Mouse (Mus musculus): ENCODE data around the gene Samd4. TPM values are rescaled to one million over a fixed set of nuclear protein-coding genes. Genes with fewer than 3 reads are reported as not detected.
A peak's percentile ranks its signal among the peaks of the same experiment; 100 is the strongest.

Samd4 gene
- polyA plus RNA-seq, 1 experiment from 2014 or later: 17.6 TPM

DNA sequence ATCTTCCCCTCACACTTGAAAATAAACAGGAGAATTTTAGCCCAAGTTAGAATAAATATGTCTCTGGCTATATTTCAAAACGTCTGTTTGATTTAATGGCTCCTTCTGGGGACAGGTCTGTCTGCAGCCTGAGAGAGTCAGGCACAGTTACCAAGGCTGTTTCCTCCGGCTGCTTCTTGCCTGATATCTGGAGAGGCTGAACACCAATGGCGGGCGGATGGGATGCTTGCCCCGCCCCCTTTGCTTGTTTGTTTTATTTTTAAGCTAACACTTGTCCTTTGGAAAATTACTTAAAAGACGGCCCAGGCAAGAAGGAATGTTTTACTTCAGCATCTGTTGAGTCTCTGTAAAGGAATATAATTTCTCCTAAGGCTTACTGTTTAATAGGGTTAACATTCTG is 50.1 kb downstream of the Samd4 start:
- ATAC-seq (replicated peaks; ENCODE audit: insufficient number of reproducible peaks, insufficient read depth, low FRiP score, low read depth): no peak
- Histone ChIP-seq H3K9me3 (replicated peaks) (no peaks in the 10 kb centered on the region), H3K27ac (peak overlapping the region; percentile 39; the same call in 1 of the 2 replicates), H3K9ac (no peak overlapping the region), H3K4me2 (no peak overlapping the region), H3K4me1 (replicated peaks) (peaks cover 35% of the 10 kb centered on the region), H3K27me3 (no peaks in the 10 kb centered on the region), H3K4me3 (no peak overlapping the region), H3K36me3 (no peaks in the 10 kb centered on the region)
- WGBS: 15% methylated on average over 6 of the region's 6 CpGs

DNA sequence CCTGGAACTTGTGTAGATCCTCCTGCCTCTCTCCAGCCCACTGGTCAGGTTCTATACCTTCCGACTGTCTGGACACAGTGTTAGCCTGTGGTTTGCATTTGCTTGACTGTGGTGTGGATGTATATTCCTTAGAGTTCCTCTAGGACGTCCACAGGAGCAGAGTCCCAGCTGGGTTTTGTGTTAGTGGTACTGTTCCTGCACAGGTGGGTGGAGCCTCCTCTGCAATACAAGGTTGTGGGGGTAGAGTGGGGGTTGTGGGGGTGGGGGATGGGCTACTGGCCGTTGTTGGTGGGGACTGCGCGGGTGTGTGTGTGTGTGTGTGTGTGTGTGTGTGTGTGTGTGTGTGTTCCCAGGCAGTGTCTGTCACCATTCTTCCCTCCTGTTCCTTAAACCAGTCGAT is 58.4 kb downstream of the Samd4 start:
- peaks cover 52% of the 10 kb centered on the region for H3K4me1 ChIP-seq (replicated peaks)
- no peaks in the 10 kb centered on the region for H3K27me3 ChIP-seq
- WGBS: 24% methylated on average over 6 of the region's 6 CpGs
- H3K4me3 ChIP-seq: no peak overlapping the region
- peak overlapping the region; percentile 41 for H3K4me2 ChIP-seq
- H3K9ac ChIP-seq: no peak overlapping the region
- ATAC-seq (replicated peaks; ENCODE audit: insufficient number of reproducible peaks, insufficient read depth, low FRiP score, low read depth): no peak
- H3K36me3 ChIP-seq: no peaks in the 10 kb centered on the region
- H3K27ac ChIP-seq: peak overlapping the region; percentile 89
- H3K9me3 ChIP-seq (replicated peaks): no peaks in the 10 kb centered on the region

DNA sequence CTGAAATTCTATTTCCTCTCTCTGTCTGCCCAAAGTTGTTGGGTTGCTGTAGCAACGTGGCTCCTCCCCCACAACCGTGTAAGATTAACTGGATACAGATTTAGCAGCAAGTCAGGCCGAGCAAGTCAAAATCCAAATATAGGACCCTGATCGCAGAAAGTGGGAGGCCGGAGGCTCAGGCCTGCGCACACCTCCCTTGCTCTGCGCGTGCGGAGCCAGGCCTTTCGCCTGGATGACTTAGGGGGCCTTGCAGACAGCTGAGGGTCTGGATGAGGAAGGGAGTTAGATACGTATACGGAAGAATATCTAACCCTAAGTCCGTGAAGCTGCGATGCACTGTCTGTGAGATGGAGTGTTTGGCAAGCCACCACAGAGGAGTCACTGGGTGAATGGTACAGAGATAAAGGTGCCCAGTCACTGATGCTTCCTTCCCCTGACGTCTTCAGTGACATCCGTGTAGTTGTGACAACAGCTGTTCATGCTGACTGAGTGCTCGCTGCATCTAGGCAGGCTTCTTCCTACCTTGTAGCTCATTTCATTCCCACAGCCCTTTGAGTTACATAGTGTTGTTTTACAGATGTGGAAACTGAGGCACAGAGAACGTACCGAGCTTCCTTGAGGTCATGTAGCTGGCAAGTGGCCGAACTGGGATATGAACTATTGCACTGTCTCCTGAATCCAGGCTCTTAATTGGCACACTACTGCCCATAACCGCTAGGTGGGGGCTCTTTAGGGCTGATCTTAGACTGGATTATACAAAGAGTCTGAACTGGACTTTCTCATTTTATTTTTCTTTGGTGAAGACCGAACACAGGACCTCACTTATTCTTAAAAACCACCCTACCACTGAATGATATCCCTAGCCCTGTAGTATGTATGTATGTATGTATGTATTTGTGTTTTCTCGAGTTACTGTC is 59.5 kb downstream of the Samd4 start:
- Histone ChIP-seq H3K36me3 (no peaks in the 10 kb centered on the region), H3K4me3 (peak overlapping the region; percentile 11; the same call in 1 of the 2 replicates), H3K4me1 (replicated peaks) (peaks cover 55% of the 10 kb centered on the region), H3K27ac (peak overlapping the region; percentile 89), H3K4me2 (peak overlapping the region; percentile 41), H3K27me3 (no peaks in the 10 kb centered on the region), H3K9ac (0 out of 2 replicates have a peak overlapping the region, but pooled peaks have one; percentile 15), H3K9me3 (replicated peaks) (no peaks in the 10 kb centered on the region)
- ATAC-seq (replicated peaks; ENCODE audit: insufficient number of reproducible peaks, insufficient read depth, low FRiP score, low read depth): peak; percentile 83
- 33% methylated on average over 23 of the region's 23 CpGs for WGBS

DNA sequence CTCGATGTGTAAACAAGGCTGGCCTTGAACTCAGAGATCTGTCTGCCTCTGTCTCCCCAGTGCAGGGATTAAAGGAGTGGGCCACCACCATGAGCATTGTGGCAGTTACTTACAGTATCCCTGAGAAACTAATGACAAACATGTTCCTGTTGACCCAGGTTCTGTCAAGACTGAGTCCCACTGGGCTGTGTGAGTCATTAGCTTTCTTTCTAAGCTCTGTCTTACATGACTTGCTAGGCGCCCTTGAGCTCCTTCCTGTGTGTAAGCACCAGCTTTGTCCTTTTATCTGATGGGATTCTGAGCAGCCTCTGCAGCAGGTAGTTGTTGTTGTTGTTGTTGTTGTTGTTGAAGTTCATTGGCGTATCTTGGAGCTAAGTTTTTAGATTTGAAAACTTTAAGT is 61.8 kb downstream of the Samd4 start:
- H3K4me1 ChIP-seq (replicated peaks): peaks cover 63% of the 10 kb centered on the region
- no peak for ATAC-seq (replicated peaks; ENCODE audit: insufficient number of reproducible peaks, insufficient read depth, low FRiP score, low read depth)
- no peak overlapping the region for H3K27ac ChIP-seq
- no peak overlapping the region for H3K4me2 ChIP-seq
- no peaks in the 10 kb centered on the region for H3K36me3 ChIP-seq
- WGBS: 68% methylated on average over 3 of the region's 3 CpGs
- no peak overlapping the region for H3K4me3 ChIP-seq
- H3K9me3 ChIP-seq (replicated peaks): no peaks in the 10 kb centered on the region
- no peaks in the 10 kb centered on the region for H3K27me3 ChIP-seq
- no peak overlapping the region for H3K9ac ChIP-seq

DNA sequence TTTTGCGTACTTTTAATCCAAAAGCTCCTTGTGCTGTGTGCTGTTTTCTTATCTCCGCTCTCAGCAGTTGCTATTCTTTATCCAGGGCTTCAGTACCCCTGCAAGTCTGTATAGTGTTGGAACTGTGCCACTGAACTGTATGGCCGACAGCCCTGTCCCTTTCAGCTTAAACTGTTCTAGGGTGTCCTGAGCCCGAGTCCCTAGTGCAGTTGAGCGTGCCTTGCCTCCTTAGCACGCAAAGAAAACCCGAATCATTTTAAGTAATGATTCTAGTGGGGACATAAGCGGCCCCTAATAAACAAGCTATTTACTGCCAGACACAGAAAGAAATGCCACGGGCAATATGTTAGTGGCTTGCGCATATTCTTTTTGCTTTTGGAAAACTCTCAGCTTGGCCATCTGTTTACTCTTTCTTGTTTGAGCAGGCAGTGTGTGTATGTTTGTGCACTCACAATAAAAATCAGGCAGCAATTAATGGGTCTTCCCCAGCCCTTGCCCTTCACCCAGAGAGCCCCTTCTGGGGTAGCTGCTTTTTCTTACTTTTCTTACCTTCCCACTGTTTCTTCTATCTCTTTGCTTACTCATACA is 63.3 kb downstream of the Samd4 start:
- H3K27ac ChIP-seq: peak overlapping the region; percentile 68
- no peaks in the 10 kb centered on the region for H3K27me3 ChIP-seq
- no peaks in the 10 kb centered on the region for H3K36me3 ChIP-seq
- H3K4me1 ChIP-seq (replicated peaks): peaks cover 68% of the 10 kb centered on the region
- no peak overlapping the region for H3K4me3 ChIP-seq
- H3K9me3 ChIP-seq (replicated peaks): no peaks in the 10 kb centered on the region
- no peak overlapping the region for H3K4me2 ChIP-seq
- WGBS: 46% methylated on average over 10 of the region's 10 CpGs
- no peak overlapping the region for H3K9ac ChIP-seq
- no peak for ATAC-seq (replicated peaks; ENCODE audit: insufficient number of reproducible peaks, insufficient read depth, low FRiP score, low read depth)

DNA sequence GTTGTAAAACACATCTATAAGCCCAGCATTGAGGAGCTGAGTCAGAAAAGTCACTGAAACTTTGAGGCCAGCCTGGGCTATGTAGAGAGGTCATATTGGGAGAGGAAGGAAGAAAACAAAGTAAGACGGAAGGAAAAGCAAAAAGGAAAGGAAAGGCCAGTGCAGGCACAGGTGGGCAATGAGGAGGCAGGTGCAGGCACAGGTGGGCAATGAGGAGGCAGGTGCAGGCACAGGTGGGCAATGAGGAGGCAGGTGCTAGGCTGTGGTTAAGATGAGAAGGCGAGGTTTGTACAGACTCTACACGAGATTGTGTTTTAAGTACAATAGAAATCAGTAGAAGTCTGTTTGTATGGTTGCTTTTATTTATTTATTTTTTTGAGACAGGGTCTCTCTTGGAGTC is 65.0 kb downstream of the Samd4 start:
- WGBS: 83% methylated on average over 3 of the region's 3 CpGs
- no peak for ATAC-seq (replicated peaks; ENCODE audit: insufficient number of reproducible peaks, insufficient read depth, low FRiP score, low read depth)
- no peak overlapping the region for H3K4me3 ChIP-seq
- no peak overlapping the region for H3K9ac ChIP-seq
- H3K27me3 ChIP-seq: no peaks in the 10 kb centered on the region
- no peaks in the 10 kb centered on the region for H3K9me3 ChIP-seq (replicated peaks)
- H3K4me2 ChIP-seq: no peak overlapping the region
- H3K4me1 ChIP-seq (replicated peaks): peaks cover 65% of the 10 kb centered on the region
- no peak overlapping the region for H3K27ac ChIP-seq
- H3K36me3 ChIP-seq: no peaks in the 10 kb centered on the region

DNA sequence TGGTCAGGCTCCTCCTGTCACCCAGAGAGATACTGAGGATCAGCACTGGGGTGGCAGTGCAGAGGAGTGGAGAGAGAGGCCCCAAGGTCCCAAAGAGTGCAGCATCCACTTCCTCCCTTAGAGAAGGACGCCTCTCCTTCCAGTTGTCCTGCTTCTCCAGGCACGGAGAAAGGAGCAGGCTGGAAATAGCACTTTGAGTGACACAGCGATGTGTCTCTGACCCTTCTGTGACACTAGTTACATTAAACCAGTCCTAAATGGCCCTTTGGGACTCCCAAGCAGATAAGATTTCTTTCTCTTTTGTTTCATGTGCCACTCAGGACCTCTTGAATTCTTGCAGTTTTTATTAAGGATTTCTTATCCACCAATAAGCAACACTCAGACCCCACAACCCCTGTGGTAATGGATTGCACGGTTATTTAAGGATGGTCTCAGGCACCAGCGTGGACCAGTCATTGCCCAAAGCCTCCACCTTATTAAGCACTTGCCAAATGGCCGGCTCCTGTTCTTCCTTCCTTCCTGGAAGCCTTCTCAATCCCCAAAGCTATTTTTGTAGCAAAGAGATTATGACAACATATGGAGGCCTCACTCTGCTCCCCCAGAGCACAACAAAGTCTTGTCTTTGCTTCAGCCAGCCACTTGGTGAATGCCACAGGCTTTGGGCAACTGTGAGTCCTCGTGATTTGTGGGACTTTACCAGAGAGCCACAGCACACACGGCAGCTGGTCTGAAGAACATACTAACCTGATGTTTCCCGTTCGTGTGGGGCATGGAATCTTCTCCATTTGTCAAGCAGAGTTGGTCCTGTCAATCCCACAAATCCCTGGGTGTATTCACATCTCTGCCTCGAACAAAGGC is 68.1 kb downstream of the Samd4 start:
- peak overlapping the region; percentile 24 for H3K4me2 ChIP-seq
- no peaks in the 10 kb centered on the region for H3K36me3 ChIP-seq
- H3K4me1 ChIP-seq (replicated peaks): peaks cover 64% of the 10 kb centered on the region
- peak overlapping the region; percentile 71 for H3K27ac ChIP-seq
- no peak overlapping the region for H3K4me3 ChIP-seq
- H3K9me3 ChIP-seq (replicated peaks): no peaks in the 10 kb centered on the region
- no peak; the same call in 1 of the 2 replicates for ATAC-seq (replicated peaks; ENCODE audit: insufficient number of reproducible peaks, insufficient read depth, low FRiP score, low read depth)
- 23% methylated on average over 11 of the region's 11 CpGs for WGBS
- H3K9ac ChIP-seq: no peak overlapping the region
- no peaks in the 10 kb centered on the region for H3K27me3 ChIP-seq

DNA sequence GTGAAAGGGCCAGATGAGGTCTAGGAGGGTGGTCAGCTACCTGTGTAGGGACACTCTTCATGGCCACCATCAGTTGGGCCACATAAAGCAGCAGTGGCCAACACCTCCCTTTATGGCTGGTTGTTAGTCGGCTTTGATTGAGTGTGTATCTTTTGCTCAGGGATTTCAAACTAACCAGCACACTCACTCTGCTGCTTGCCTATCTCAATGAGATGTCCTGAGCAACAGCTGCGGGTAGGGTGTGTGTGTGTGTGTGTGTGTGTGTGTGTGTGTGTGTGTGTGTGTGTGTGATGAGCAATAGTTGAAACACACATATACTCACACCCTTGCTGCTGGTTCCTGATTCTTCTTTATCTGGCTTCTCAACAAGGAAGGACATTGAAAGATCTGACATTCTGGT is 69.6 kb downstream of the Samd4 start:
- H3K4me2 ChIP-seq: no peak overlapping the region
- no peak overlapping the region for H3K4me3 ChIP-seq
- H3K27ac ChIP-seq: no peak overlapping the region
- H3K27me3 ChIP-seq: no peaks in the 10 kb centered on the region
- H3K9ac ChIP-seq: no peak overlapping the region
- H3K36me3 ChIP-seq: no peaks in the 10 kb centered on the region
- no peaks in the 10 kb centered on the region for H3K9me3 ChIP-seq (replicated peaks)
- 55% methylated on average over 2 of the region's 2 CpGs for WGBS
- peaks cover 67% of the 10 kb centered on the region for H3K4me1 ChIP-seq (replicated peaks)
- no peak for ATAC-seq (replicated peaks; ENCODE audit: insufficient number of reproducible peaks, insufficient read depth, low FRiP score, low read depth)

DNA sequence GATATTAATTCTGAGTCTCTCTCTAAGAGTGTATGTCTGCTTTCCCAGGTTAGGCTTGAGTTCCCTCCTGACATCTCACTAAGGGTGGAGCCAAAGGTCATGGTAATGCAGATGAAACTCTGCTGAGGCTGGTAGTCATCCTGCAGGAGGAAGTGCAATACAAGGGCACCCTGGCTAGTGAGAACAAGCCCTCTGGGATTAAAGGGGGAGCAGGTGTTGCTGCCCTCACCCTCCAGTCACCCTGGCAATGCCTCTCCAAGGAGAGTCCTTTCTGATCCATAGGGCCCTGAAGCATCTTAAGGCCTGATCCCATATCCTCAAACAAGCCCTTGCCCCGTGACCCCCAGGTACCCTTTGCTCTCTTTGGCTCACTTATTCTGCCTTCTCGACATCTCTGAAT is 72.5 kb downstream of the Samd4 start:
- no peaks in the 10 kb centered on the region for H3K27me3 ChIP-seq
- no peak for ATAC-seq (replicated peaks; ENCODE audit: insufficient number of reproducible peaks, insufficient read depth, low FRiP score, low read depth)
- 61% methylated on average over 2 of the region's 2 CpGs for WGBS
- H3K4me2 ChIP-seq: no peak overlapping the region
- no peaks in the 10 kb centered on the region for H3K9me3 ChIP-seq (replicated peaks)
- H3K27ac ChIP-seq: peak overlapping the region; percentile 44; the same call in 1 of the 2 replicates
- H3K4me1 ChIP-seq (replicated peaks): peaks cover 51% of the 10 kb centered on the region
- no peak overlapping the region for H3K9ac ChIP-seq
- no peak overlapping the region for H3K4me3 ChIP-seq
- H3K36me3 ChIP-seq: no peaks in the 10 kb centered on the region

DNA sequence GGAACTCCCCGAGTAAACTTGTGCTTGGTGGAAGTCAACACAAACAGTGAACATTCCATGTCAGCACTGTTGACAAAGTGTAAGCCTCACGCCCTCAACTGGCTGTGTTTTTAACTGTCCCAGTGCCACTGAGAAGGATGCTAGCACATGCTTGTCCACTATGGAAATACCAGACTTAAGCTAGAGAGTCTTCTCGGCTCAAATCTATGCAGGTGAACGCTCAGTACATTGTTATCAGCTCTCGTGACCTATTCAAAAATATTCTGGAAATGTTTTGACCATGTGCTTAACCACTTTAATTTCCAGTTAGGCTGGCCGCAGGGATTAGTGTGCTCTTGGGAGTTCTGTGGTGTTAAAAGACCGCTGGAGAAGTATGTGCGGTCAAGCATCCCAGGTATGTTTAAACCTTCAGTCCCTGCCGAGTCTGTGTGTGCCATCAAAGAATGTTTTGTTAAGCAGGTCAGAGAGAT is 73.0 kb downstream of the Samd4 start:
- ATAC-seq (replicated peaks; ENCODE audit: insufficient number of reproducible peaks, insufficient read depth, low FRiP score, low read depth): no peak
- Histone ChIP-seq H3K27me3 (no peaks in the 10 kb centered on the region), H3K36me3 (no peaks in the 10 kb centered on the region), H3K4me3 (no peak overlapping the region), H3K9ac (no peak overlapping the region), H3K9me3 (replicated peaks) (no peaks in the 10 kb centered on the region), H3K4me2 (no peak overlapping the region), H3K4me1 (replicated peaks) (peaks cover 46% of the 10 kb centered on the region), H3K27ac (peak overlapping the region; percentile 44; the same call in 1 of the 2 replicates)
- WGBS: 27% methylated on average over 9 of the region's 9 CpGs

DNA sequence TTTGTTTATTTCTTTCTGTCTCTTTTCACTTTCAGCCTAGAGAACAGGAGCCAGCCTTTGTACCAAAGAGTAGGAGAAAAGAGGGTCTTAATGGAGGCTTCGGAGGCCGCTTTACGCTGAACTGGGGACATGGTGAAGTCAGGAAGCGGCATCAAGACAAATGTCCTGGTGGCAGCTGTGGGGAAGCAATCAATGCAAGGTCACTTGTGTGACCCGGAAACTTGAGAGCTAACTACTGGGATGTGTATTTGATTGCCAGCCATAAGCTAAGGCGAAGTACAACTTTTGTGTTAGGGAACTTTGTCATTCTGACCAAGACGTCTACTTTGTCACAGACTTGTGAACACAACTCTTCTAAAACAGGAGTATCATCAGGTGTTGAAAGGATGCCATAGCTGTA is 73.5 kb downstream of the Samd4 start:
- Histone ChIP-seq H3K9me3 (replicated peaks) (no peaks in the 10 kb centered on the region), H3K9ac (no peak overlapping the region), H3K27me3 (no peaks in the 10 kb centered on the region), H3K36me3 (no peaks in the 10 kb centered on the region), H3K4me3 (no peak overlapping the region), H3K4me1 (replicated peaks) (peaks cover 41% of the 10 kb centered on the region), H3K27ac (peak overlapping the region; percentile 44; the same call in 1 of the 2 replicates), H3K4me2 (no peak overlapping the region)
- no peak for ATAC-seq (replicated peaks; ENCODE audit: insufficient number of reproducible peaks, insufficient read depth, low FRiP score, low read depth)
- whole genome bisulfite sequencing: 58% methylated on average over 7 of the region's 7 CpGs

All from heart, embryonic 15.5 days (tissue).